Mouse (Mus musculus): ENCODE measurements around the gene Arl15.

DNA sequence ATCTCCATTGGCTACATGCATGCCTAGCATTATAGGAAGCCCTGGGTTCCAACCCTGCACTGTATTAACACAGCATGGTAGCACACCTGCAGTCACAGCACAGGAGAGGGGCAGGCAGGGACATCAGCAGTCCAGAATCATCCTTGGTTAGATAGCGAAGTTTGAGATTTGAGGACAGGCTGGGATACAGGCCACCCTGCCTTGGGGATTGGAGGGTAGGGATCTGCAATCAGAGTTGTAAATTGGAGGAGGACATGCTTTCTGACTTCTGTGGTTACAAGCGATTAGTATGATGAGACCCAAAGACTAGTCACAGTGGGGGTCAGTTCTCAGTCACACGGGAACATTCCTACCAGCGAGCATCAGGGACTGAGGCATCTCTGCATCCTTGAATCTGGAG, 284.5 kb downstream of the Arl15 start:
- TF ChIP-seq CTCF (IDR thresholded peaks at IDR 0.05): no peak
- TF ChIP-seq POLR2A (IDR thresholded peaks at IDR 0.05; ENCODE audit: insufficient read depth, low read depth, low read length): no peak

Data from heart, adult 2 months (tissue).